ENCODE assay signal across 8 mouse cellular contexts in the genomic region with DNA sequence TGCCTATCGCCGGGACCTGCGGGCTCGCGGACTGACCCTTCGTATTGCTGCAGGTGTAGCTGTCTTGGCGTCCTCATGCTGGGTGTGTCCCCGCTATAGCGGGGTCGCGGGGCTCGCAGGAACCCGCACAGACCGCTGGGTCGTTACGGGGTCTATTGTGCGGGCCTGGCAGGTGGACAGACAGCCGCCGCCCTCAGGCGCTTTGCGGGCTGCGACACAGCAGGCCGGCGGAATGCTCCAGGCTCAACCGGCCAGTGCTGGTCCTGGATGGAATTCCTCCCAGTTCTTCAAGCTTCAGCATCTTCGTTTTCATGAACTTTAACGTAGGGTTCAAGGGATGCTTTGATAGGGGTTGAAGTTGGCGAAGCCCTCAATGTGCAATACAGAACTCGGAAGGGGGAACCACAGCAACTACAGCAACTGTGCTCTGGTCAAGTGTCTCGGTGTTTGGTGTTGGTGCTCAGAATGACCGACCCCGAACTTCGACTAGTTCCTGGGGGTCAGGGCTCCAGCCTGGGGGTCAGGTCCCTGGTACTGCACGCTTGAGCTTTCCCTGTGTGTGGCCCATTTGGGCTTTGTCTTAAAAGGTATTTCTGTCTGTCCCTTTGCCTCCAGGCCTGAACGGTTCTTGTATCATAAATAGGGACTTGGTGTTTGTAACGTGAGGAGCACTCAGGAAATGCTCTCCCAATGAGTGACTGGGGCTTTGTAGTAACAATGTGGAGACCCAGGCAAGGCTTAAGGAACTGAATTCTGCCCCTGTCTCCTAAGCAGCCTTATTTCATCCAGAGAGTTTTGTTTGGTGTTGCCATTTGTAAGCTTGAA. TPM values are rescaled to one million over a fixed set of nuclear protein-coding genes. Genes with fewer than 3 reads are reported as not detected.
DNase-seq lines count a peak whose midpoint lies in the region; ATAC-seq and TF ChIP-seq lines count a peak whose summit lies in the region.

No protein-coding gene starts in this region.

- TF ChIP-seq POLR2A in MEL (IDR thresholded peaks at IDR 0.05; ENCODE audit: control insufficient read depth in 1 of 2, insufficient read depth in 1 of 2, low read depth in 1 of 2, low read length in 2 of 2, poor library complexity in 1 of 2), result no peak; a peak in 1 of 4 replicates

- H3K27me3 ChIP-seq in heart, embryonic 12.5 days (replicated peaks), result peaks cover 25% of the 10 kb centered on the region
- no peaks in the 10 kb centered on the region for H3K27me3 ChIP-seq in MEL (ENCODE audit: control insufficient read depth in 1 of 2, insufficient read depth in 2 of 2, low read length in 2 of 2)
- H3K27me3 ChIP-seq in erythroblast, embryonic 14.5 days (ENCODE audit: control insufficient read depth), result peaks cover 23% of the 10 kb centered on the region
- H3K27me3 ChIP-seq in kidney, embryonic 14.5 days (ENCODE audit: control insufficient read depth, insufficient read depth, low read length), result peaks cover 11% of the 10 kb centered on the region
- H3K27me3 ChIP-seq in midbrain, embryonic 14.5 days (ENCODE audit: control insufficient read depth, insufficient read depth, low read length), result peaks cover 20% of the 10 kb centered on the region

- peaks cover 11% of the 10 kb centered on the region for H3K4me1 ChIP-seq in heart, embryonic 12.5 days (replicated peaks)
- H3K4me1 ChIP-seq in MEL (ENCODE audit: control insufficient read depth in 1 of 2, insufficient read depth in 2 of 2, low read length in 2 of 2), result peaks cover 9 to 31% of the 10 kb centered on the region in 2 experiments
- peaks cover 68% of the 10 kb centered on the region for H3K4me1 ChIP-seq in erythroblast, embryonic 14.5 days (ENCODE audit: control insufficient read depth)
- H3K4me1 ChIP-seq in kidney, embryonic 14.5 days (ENCODE audit: control insufficient read depth, insufficient read depth, low read length), result no peaks in the 10 kb centered on the region
- H3K4me1 ChIP-seq in midbrain, embryonic 14.5 days (ENCODE audit: control insufficient read depth, insufficient read depth, low read length), result peaks cover 13% of the 10 kb centered on the region

- peak overlapping the region; percentile 83 for H3K4me2 ChIP-seq in heart, embryonic 12.5 days
- peak overlapping the region; percentile 92 for H3K4me2 ChIP-seq in kidney, embryonic 14.5 days (replicated peaks; ENCODE audit: low read depth, low read length)
- peak overlapping the region; percentile 67 for H3K4me2 ChIP-seq in midbrain, embryonic 14.5 days (ENCODE audit: low read length)

- intact Hi-C loops in heart, postnatal 10 days (cut with DNase I), result loop anchor here (5.0 kb wide), 1 partner anchor 180 kb away; no protein-coding TSS in a partner anchor

- peak; percentile 30 for ATAC-seq in heart, embryonic 12.5 days (ENCODE audit: insufficient number of reproducible peaks, low FRiP score)
- no peak; the same call in none of the 2 replicates for ATAC-seq in kidney, embryonic 14.5 days (ENCODE audit: low FRiP score, low TSS enrichment)
- peak; percentile 48 for ATAC-seq in midbrain, embryonic 14.5 days (ENCODE audit: low FRiP score, low TSS enrichment)
- no peak for ATAC-seq in megakaryocyte-erythroid progenitor cell, adult 5-6 weeks (replicated peaks; ENCODE audit: low FRiP score, low TSS enrichment, poor library complexity, severe bottlenecking)

- no peak for TF ChIP-seq RAD21 in MEL (IDR thresholded peaks at IDR 0.05; ENCODE audit: low read depth, low read length)

- H3K79me2 ChIP-seq in MEL (ENCODE audit: control insufficient read depth, insufficient read depth, low read length, poor library complexity), result peaks cover 43% of the 10 kb centered on the region

- peak overlapping the region; percentile 82 for H3K4me3 ChIP-seq in heart, embryonic 12.5 days
- H3K4me3 ChIP-seq in MEL (ENCODE audit: control insufficient read depth in 1 of 2, insufficient read depth in 1 of 2, low read depth in 2 of 2, low read length in 2 of 2), result peak overlapping the region; percentile 74 to 96
- peak overlapping the region; percentile 98 for H3K4me3 ChIP-seq in erythroblast, embryonic 14.5 days (replicated peaks)
- peak overlapping the region; percentile 66 for H3K4me3 ChIP-seq in kidney, embryonic 14.5 days (ENCODE audit: low read length)
- peak overlapping the region; percentile 90 for H3K4me3 ChIP-seq in midbrain, embryonic 14.5 days (replicated peaks; ENCODE audit: low read depth, low read length)

- WGBS in heart, embryonic 12.5 days, result 5% methylated on average over 36 of the region's 36 CpGs
- WGBS in kidney, embryonic 14.5 days, result 3% methylated on average over 36 of the region's 36 CpGs
- WGBS in midbrain, embryonic 14.5 days, result 2% methylated on average over 36 of the region's 36 CpGs

- no peaks in the 10 kb centered on the region for H3K9me3 ChIP-seq in heart, embryonic 12.5 days (replicated peaks)
- no peaks in the 10 kb centered on the region for H3K9me3 ChIP-seq in MEL (replicated peaks; ENCODE audit: insufficient read depth, low read length)
- no peaks in the 10 kb centered on the region for H3K9me3 ChIP-seq in erythroblast, embryonic 14.5 days (ENCODE audit: control insufficient read depth, low read length)
- H3K9me3 ChIP-seq in kidney, embryonic 14.5 days (ENCODE audit: control insufficient read depth, low read length), result no peaks in the 10 kb centered on the region
- no peaks in the 10 kb centered on the region for H3K9me3 ChIP-seq in midbrain, embryonic 14.5 days (ENCODE audit: control insufficient read depth, low read length)

- no peak for TF ChIP-seq CTCF in MEL (IDR thresholded peaks at IDR 0.05 in 2 of 3, conservative IDR thresholded peaks at IDR 0.05 in 1 of 3; ENCODE audit: control insufficient read depth in 1 of 3, insufficient read depth in 1 of 3, low read depth in 2 of 3, low read length in 3 of 3, poor library complexity in 1 of 3, severe bottlenecking in 1 of 3)

- H3K27ac ChIP-seq in heart, embryonic 12.5 days (ENCODE audit: poor library complexity, severe bottlenecking), result no peak overlapping the region
- H3K27ac ChIP-seq in MEL (ENCODE audit: control insufficient read depth, low read depth, low read length), result peak overlapping the region; percentile 88
- 0 out of 2 replicates have a peak overlapping the region, but pooled peaks have one; percentile 20 for H3K27ac ChIP-seq in kidney, embryonic 14.5 days (ENCODE audit: low read depth, low read length)
- peak overlapping the region; percentile 82 for H3K27ac ChIP-seq in midbrain, embryonic 14.5 days (replicated peaks; ENCODE audit: low read depth, low read length)

- peak overlapping the region; percentile 91 for H3K9ac ChIP-seq in heart, embryonic 12.5 days
- peak overlapping the region; percentile 96 for H3K9ac ChIP-seq in MEL (ENCODE audit: control insufficient read depth, low read depth, low read length, poor library complexity, severe bottlenecking)
- H3K9ac ChIP-seq in kidney, embryonic 14.5 days (ENCODE audit: low read depth, low read length), result peak overlapping the region; percentile 68
- peak overlapping the region; percentile 88 for H3K9ac ChIP-seq in midbrain, embryonic 14.5 days (replicated peaks; ENCODE audit: low read length)

- no peak for DNase-seq in heart, postnatal 10 days
- DNase-seq in MEL (ENCODE audit: low read depth, low spot score), result peak; percentile 57
- DNase-seq in midbrain, embryonic 14.5 days, result peak; percentile 52
- DNase-seq in thymus, postnatal 25 days, result no peak

- no peak for TF ChIP-seq EP300 in MEL (IDR thresholded peaks at IDR 0.05; ENCODE audit: low read depth in 1 of 2, low read length in 2 of 2)

- H3K36me3 ChIP-seq in heart, embryonic 12.5 days, result no peaks in the 10 kb centered on the region
- H3K36me3 ChIP-seq in MEL (ENCODE audit: control insufficient read depth in 1 of 2, insufficient read depth in 2 of 2, low read length in 2 of 2), result peaks cover 0 to 23% of the 10 kb centered on the region in 2 experiments; a peak in 2 of 4 replicates
- peaks cover 35% of the 10 kb centered on the region for H3K36me3 ChIP-seq in erythroblast, embryonic 14.5 days (ENCODE audit: control insufficient read depth)
- H3K36me3 ChIP-seq in kidney, embryonic 14.5 days (ENCODE audit: control insufficient read depth, insufficient read depth, low read length), result no peaks in the 10 kb centered on the region
- no peaks in the 10 kb centered on the region for H3K36me3 ChIP-seq in midbrain, embryonic 14.5 days (ENCODE audit: control insufficient read depth, insufficient read depth, low read length)

TF ChIP-seq in MEL, 35 proteins besides CTCF, POLR2A, EP300 and RAD21 (continues in another document):
- TF ChIP-seq UBTF (IDR thresholded peaks at IDR 0.05; ENCODE audit: borderline replicate concordance, insufficient read depth, low read depth, low read length) (no peak), MAZ (IDR thresholded peaks at IDR 0.05; ENCODE audit: low read depth, low read length) (0 out of 2 replicates have a peak, but pooled peaks have one; percentile 26), ELF1 (IDR thresholded peaks at IDR 0.05; ENCODE audit: low read depth, low read length) (no peak), ZC3H11A (IDR thresholded peaks at IDR 0.05; ENCODE audit: low read depth, low read length) (no peak), ZMIZ1 (IDR thresholded peaks at IDR 0.05; ENCODE audit: low read depth, low read length) (no peak)

RNA-seq across cellular contexts. Expression of a gene that starts 0.8 kb away (rescaled TPM):
- 9.4 and 9.7 TPM in 2 replicates for polyA plus RNA-seq in heart, embryonic 12.5 days (2016; fragmentation: Nextera tagmentation; extraction: Ambion mirVana)
- total RNA-seq in heart, postnatal 10 days (2021), result 10 to 100 TPM; 14.5 to 15.3 TPM
- 27.3 and 32.4 TPM in 2 replicates for total RNA-seq in MEL (2012; rRNA removed)
- polyA plus RNA-seq in MEL (2012; ENCODE audit: insufficient read depth in 1 of 2, insufficient read length in 2 of 2, low read depth in 1 of 2, low replicate concordance in 2 of 2, missing spikeins in 1 of 2), result 10 to 100 TPM; 36.6 to 37.1 TPM
- 1.7 TPM in 2 replicates for polyA plus RNA-seq in erythroblast, embryonic 14.5 days (2012)
- polyA plus RNA-seq in kidney, embryonic 14.5 days (2014; fragmentation: Nextera tagmentation; extraction: Ambion mirVana), result 10.0 and 13.1 TPM in 2 replicates
- polyA plus RNA-seq in midbrain, embryonic 14.5 days (2014; fragmentation: Nextera tagmentation; extraction: Ambion mirVana), result 26.2 and 31.4 TPM in 2 replicates
- 103 and 105 TPM in 2 replicates for total RNA-seq in megakaryocyte-erythroid progenitor cell, adult 5-6 weeks (2014; fragmentation: Nextera tagmentation)
- total RNA-seq in megakaryocyte-erythroid progenitor cell, adult 5-6 weeks (2017), result 30.3 and 39.6 TPM in 2 replicates

RNA-seq across cellular contexts. Expression of a gene that starts 1.7 kb away (rescaled TPM):
- polyA plus RNA-seq in heart, embryonic 12.5 days (2016; fragmentation: Nextera tagmentation; extraction: Ambion mirVana), result not detected in 2 replicates
- total RNA-seq in heart, postnatal 10 days (2021), result not detected
- total RNA-seq in MEL (2012; rRNA removed), result 0.04 and 0.07 TPM in 2 replicates
- under 1 TPM in 1 of 2 experiments, not detected in 1; 0.03 TPM for polyA plus RNA-seq in MEL (2012; ENCODE audit: insufficient read depth in 1 of 2, insufficient read length in 2 of 2, low read depth in 1 of 2, low replicate concordance in 2 of 2, missing spikeins in 1 of 2)
- polyA plus RNA-seq in erythroblast, embryonic 14.5 days (2012), result not detected in 2 replicates
- not detected in 2 replicates for polyA plus RNA-seq in kidney, embryonic 14.5 days (2014; fragmentation: Nextera tagmentation; extraction: Ambion mirVana)
- polyA plus RNA-seq in midbrain, embryonic 14.5 days (2014; fragmentation: Nextera tagmentation; extraction: Ambion mirVana), result 0.18 and 0.47 TPM in 2 replicates
- not detected in 2 replicates for total RNA-seq in megakaryocyte-erythroid progenitor cell, adult 5-6 weeks (2014; fragmentation: Nextera tagmentation)
- total RNA-seq in megakaryocyte-erythroid progenitor cell, adult 5-6 weeks (2017), result not detected in 2 replicates

Comparison
In these comparisons a context has a peak if more than half of its experiments do, and no peak if none do; other contexts are left out.
1. ATAC-seq: peak in heart, embryonic 12.5 days (single experiment) and midbrain, embryonic 14.5 days (single experiment); none in kidney, embryonic 14.5 days (single experiment) and megakaryocyte-erythroid progenitor cell, adult 5-6 weeks (single experiment).
2. DNase-seq: peak in MEL (single experiment) and midbrain, embryonic 14.5 days (single experiment); none in heart, postnatal 10 days (0 of 2) and thymus, postnatal 25 days (single experiment).
3. Peak in every context shown above with its lines, with median percentiles within 50 percentile points of each other: H3K4me2 ChIP-seq, H3K4me3 ChIP-seq and H3K9ac ChIP-seq.